Mouse (Mus musculus): ENCODE measurements around the gene Ly9.

- TF ChIP-seq CTCF (IDR thresholded peaks at IDR 0.05; ENCODE audit: low read depth, low read length) (no peak), POLR2A (IDR thresholded peaks at IDR 0.05; ENCODE audit: borderline replicate concordance, low read depth, low read length) (no peak)
Observed at GRCm38 (mm10) chr1:171584584-171584983, 22.6 kb downstream of the Ly9 start.

Measured in bone marrow macrophage, adult 2 months (primary cell).